7 mouse cellular contexts compared by ENCODE assay signal in the genomic region with DNA sequence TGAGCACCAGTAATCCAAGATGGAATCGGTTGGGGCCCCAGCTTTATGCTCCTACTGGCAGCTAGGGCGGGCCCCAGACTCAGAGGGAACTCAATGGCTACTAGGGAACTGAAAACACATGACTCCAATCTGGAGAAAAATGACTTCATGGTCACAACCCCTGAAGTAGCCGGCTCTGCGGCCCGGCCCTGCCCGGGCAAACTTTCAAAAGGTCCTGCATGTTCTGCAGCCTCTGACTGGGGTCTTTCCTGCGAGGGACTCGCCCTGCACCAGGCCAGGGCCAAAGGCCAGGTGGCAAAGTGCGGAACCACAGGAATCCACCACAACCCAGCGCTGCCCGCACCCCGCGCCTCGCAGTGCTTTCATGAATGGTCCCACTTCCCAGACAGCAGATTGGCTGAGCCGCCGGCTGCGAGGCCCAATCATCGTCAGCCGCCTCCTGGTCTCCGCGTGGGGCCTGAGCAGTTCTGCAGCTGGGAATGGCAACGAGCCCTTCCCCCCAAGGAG.
DNase-seq lines count a peak whose midpoint lies in the region; ATAC-seq and TF ChIP-seq lines count a peak whose summit lies in the region.

No protein-coding gene starts in this region.

- no peak for TF ChIP-seq POLR2A in testis, adult 2 months (IDR thresholded peaks at IDR 0.05; ENCODE audit: control insufficient read depth, low read depth, low read length)

- H3K4me1 ChIP-seq in forebrain, embryonic 13.5 days: peaks cover 8% of the 10 kb centered on the region; the same call in 1 of the 2 replicates
- peaks cover 8% of the 10 kb centered on the region for H3K4me1 ChIP-seq in heart, embryonic 16.5 days (ENCODE audit: control insufficient read depth, insufficient read depth, low read length)
- peaks cover 13% of the 10 kb centered on the region for H3K4me1 ChIP-seq in liver, embryonic 12.5 days
- H3K4me1 ChIP-seq in testis, adult 2 months (ENCODE audit: control insufficient read depth, insufficient read depth, low read length): peaks cover 4% of the 10 kb centered on the region

- DNase-seq in kidney, postnatal 25 days: peak; percentile 79 to 92

- H3K4me3 ChIP-seq in forebrain, embryonic 13.5 days: peak overlapping the region; percentile 36
- peak overlapping the region; percentile 31 for H3K4me3 ChIP-seq in heart, embryonic 16.5 days (ENCODE audit: low read length)
- 0 out of 2 replicates have a peak overlapping the region, but pooled peaks have one; percentile 8 for H3K4me3 ChIP-seq in liver, embryonic 12.5 days
- peak overlapping the region; percentile 35; the same call in 1 of the 2 replicates for H3K4me3 ChIP-seq in testis, adult 2 months (ENCODE audit: control insufficient read depth, low read depth, low read length)

- H3K9ac ChIP-seq in forebrain, embryonic 13.5 days: peak overlapping the region; percentile 43; the same call in 1 of the 2 replicates
- H3K9ac ChIP-seq in heart, embryonic 16.5 days (ENCODE audit: low read length): peak overlapping the region; percentile 22
- H3K9ac ChIP-seq in liver, embryonic 12.5 days: no peak overlapping the region

- ATAC-seq in cerebellum, adult (ENCODE audit: insufficient number of reproducible peaks, low FRiP score, low TSS enrichment): peak; percentile 66; the same call in 1 of the 2 replicates
- ATAC-seq in forebrain, embryonic 13.5 days: peak; percentile 100
- ATAC-seq in heart, embryonic 16.5 days (replicated peaks; ENCODE audit: extremely low read depth, insufficient read depth, low FRiP score): peak; percentile 91
- ATAC-seq in liver, embryonic 12.5 days: peak; percentile 76
- ATAC-seq in monocyte, adult 5-6 weeks (replicated peaks; ENCODE audit: insufficient number of reproducible peaks, low FRiP score, low TSS enrichment, poor library complexity, severe bottlenecking): 0 out of 2 replicates have a peak, but pooled peaks have one; percentile 46

- H3K36me3 ChIP-seq in forebrain, embryonic 13.5 days (ENCODE audit: poor library complexity, severe bottlenecking): no peaks in the 10 kb centered on the region
- H3K36me3 ChIP-seq in heart, embryonic 16.5 days (ENCODE audit: control insufficient read depth, insufficient read depth): no peaks in the 10 kb centered on the region
- no peaks in the 10 kb centered on the region for H3K36me3 ChIP-seq in liver, embryonic 12.5 days
- no peaks in the 10 kb centered on the region for H3K36me3 ChIP-seq in testis, adult 2 months (ENCODE audit: control insufficient read depth, insufficient read depth, low read length)

- no peak overlapping the region for H3K27ac ChIP-seq in forebrain, embryonic 13.5 days
- H3K27ac ChIP-seq in heart, embryonic 16.5 days (ENCODE audit: low read length): no peak overlapping the region; the same call in 1 of the 2 replicates
- H3K27ac ChIP-seq in liver, embryonic 12.5 days: peak overlapping the region; percentile 46
- H3K27ac ChIP-seq in testis, adult 2 months (ENCODE audit: control insufficient read depth, insufficient read depth, low read depth, low read length): no peak overlapping the region

- peak overlapping the region; percentile 72 for H3K4me2 ChIP-seq in forebrain, embryonic 13.5 days
- peak overlapping the region; percentile 64 for H3K4me2 ChIP-seq in heart, embryonic 16.5 days (ENCODE audit: low read depth, low read length)
- H3K4me2 ChIP-seq in liver, embryonic 12.5 days: peak overlapping the region; percentile 49

- under 1% methylated on average over 22 of the region's 22 CpGs for WGBS in forebrain, embryonic 13.5 days
- WGBS in heart, embryonic 16.5 days: 2% methylated on average over 22 of the region's 22 CpGs
- WGBS in liver, embryonic 12.5 days (ENCODE audit: insufficient replicate concordance): under 1% methylated on average over 22 of the region's 22 CpGs

- peaks cover 20% of the 10 kb centered on the region for H3K27me3 ChIP-seq in forebrain, embryonic 13.5 days
- no peaks in the 10 kb centered on the region for H3K27me3 ChIP-seq in heart, embryonic 16.5 days (ENCODE audit: control insufficient read depth, insufficient read depth, low read length)
- H3K27me3 ChIP-seq in liver, embryonic 12.5 days (replicated peaks): peaks cover 27% of the 10 kb centered on the region
- H3K27me3 ChIP-seq in testis, adult 2 months (ENCODE audit: control insufficient read depth, insufficient read depth, low read length): no peaks in the 10 kb centered on the region

- no peak for TF ChIP-seq CTCF in testis, adult 2 months (IDR thresholded peaks at IDR 0.05; ENCODE audit: control insufficient read depth, insufficient read depth, insufficient replicate concordance, low read depth, low read length)

- no peaks in the 10 kb centered on the region for H3K9me3 ChIP-seq in forebrain, embryonic 13.5 days (replicated peaks)
- no peaks in the 10 kb centered on the region for H3K9me3 ChIP-seq in heart, embryonic 16.5 days (replicated peaks; ENCODE audit: control insufficient read depth, low read length)
- H3K9me3 ChIP-seq in liver, embryonic 12.5 days (replicated peaks): no peaks in the 10 kb centered on the region

Comparison
In these comparisons a context has a peak if more than half of its experiments do, and no peak if none do; other contexts are left out.
1. ATAC-seq: peak in every context shown above with its lines; median percentile 100 in forebrain, embryonic 13.5 days; 91 in heart, embryonic 16.5 days; 76 in liver, embryonic 12.5 days; 66 in cerebellum, adult; 46 in monocyte, adult 5-6 weeks.